Mouse (Mus musculus): ENCODE results near the gene Ciapin1. TPM values are rescaled to one million over a fixed set of nuclear protein-coding genes. Genes with fewer than 3 reads are reported as not detected.
A peak's percentile ranks its signal among the peaks of the same experiment; 100 is the strongest.

Gene Ciapin1
- total RNA-seq, 2 experiments from 2014 or later, result 71.4 to 76.8 TPM

DNA sequence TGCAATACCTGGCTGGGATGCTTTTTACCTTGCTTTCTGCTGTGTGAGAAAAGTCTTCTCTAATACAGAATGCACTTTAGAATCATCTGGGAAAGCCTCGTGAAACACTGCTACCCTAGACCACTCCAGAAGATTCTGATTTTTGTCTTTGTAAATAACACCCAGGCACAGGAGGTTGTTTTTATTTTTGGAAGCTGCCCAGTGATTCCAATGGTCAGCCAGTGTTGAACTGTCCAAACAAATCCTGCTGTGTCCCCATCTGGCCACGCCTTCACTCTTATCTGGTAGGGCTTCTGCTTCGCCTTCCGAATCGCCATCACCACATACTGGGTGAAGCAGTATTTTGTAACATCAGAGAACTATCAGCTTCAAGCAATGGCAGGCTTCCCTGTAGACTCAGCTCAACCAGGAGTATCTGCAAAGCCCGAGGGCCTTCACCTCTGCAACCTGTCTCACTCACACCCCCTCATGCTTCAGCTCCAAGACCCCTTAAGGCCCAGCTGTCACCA lies 18.4 kb downstream of the Ciapin1 start:
- no peak for TF ChIP-seq CTCF (IDR thresholded peaks at IDR 0.05)
- no peak for DNase-seq (ENCODE audit: extremely low spot score in 1 of 2, low spot score in 2 of 2)
- Histone ChIP-seq H3K4me3 (no peak overlapping the region), H3K27ac (no peak overlapping the region)
- intact Hi-C loops (cut with DNase I), result loop anchor here (10.0 kb wide), 1 partner anchor 295 kb away; no protein-coding TSS in a partner anchor

- intact Hi-C loops (cut with DNase I), result loop anchor here (10.0 kb wide), 1 partner anchor 293 kb away; no protein-coding TSS in a partner anchor
- Histone ChIP-seq H3K4me3 (no peak overlapping the region), H3K27ac (no peak overlapping the region)
- TF ChIP-seq CTCF (IDR thresholded peaks at IDR 0.05), result no peak
- DNase-seq (ENCODE audit: extremely low spot score in 1 of 2, low spot score in 2 of 2), result no peak
These were observed 20.2 kb downstream of the Ciapin1 start for GRCm38 (mm10) chr8:94817933-94818332.

DNA sequence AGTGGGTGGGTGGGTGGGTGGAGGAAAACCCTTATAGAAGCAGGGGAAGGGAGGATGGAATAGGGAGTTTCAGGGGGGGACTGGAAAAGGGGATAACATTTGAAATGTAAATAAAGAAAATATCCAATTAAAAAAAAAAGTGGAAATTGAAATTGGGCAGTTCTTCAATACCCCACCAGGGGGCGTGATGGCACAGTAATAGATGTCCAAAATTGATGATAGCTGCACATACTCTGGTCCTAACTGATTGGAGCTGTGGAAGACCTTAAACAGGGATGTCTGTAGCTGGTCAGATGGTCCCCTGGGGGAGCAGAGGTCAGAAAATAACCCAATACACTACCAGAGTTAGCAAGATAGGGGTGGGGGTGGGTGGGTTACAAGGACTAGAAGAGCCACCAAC lies 23.6 kb downstream of the Ciapin1 start:
- peak; percentile 80 for TF ChIP-seq CTCF (IDR thresholded peaks at IDR 0.05)
- H3K4me3 ChIP-seq, result no peak overlapping the region
- no peak overlapping the region for H3K27ac ChIP-seq
- intact Hi-C loops (cut with DNase I), result loop anchor here (2.0 to 10.0 kb wide), 3 partner anchors 94 to 290 kb away; partner anchors contain the start of genes Fam192a and Rspry1
- DNase-seq (ENCODE audit: extremely low spot score in 1 of 2, low spot score in 2 of 2), result no peak

- intact Hi-C loops (cut with DNase I), result loop anchor here (1.0 to 10.0 kb wide), 4 partner anchors 40 to 288 kb away; partner anchors contain the start of genes Cx3cl1, Fam192a and Rspry1
These were observed 25.5 kb downstream of the Ciapin1 start for GRCm38 (mm10) chr8:94812645-94813098.

GRCm38 (mm10) chr8:94811654-94812053 lies 26.5 kb downstream of the Ciapin1 start:
- peak overlapping the region; percentile 47 for H3K27ac ChIP-seq
- intact Hi-C loops (cut with DNase I), result loop anchor here (2.0 to 10.0 kb wide), 3 partner anchors 39 to 287 kb away; partner anchors contain the start of genes Cx3cl1, Fam192a and Rspry1

More at GRCm38 (mm10) chr8:94812645-94813098, 25.5 kb downstream of the Ciapin1 start:
- peak; percentile 79 for TF ChIP-seq CTCF (IDR thresholded peaks at IDR 0.05)
- Histone ChIP-seq H3K27ac (peak overlapping the region; percentile 77), H3K4me3 (peak overlapping the region; percentile 15; the same call in 1 of the 2 replicates)
- peak; percentile 86 to 89 for DNase-seq (ENCODE audit: extremely low spot score in 1 of 2, low spot score in 2 of 2)

DNA sequence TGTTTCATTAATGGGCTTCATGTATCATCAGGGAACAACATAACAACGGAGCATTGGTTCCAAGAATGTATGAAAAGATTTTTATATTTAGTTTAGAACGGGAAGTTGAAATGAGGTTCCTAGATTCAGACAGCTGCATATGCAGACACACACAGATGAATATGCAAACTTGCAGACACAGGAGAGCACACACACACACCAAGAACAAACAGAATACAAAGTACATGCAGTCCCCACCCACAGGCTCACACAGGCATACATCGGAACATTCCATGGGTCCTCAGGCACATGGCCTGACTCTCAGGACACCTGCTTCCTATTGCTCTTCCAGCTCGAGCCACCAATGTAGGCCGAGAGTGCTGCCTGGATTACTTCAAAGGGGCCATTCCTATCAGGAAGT lies 27.3 kb downstream of the Ciapin1 start:
- no peak for DNase-seq (ENCODE audit: extremely low spot score in 1 of 2, low spot score in 2 of 2)
- no peak overlapping the region for H3K4me3 ChIP-seq
- H3K27ac ChIP-seq, result peak overlapping the region; percentile 44; the same call in 1 of the 2 replicates
- no peak for TF ChIP-seq CTCF (IDR thresholded peaks at IDR 0.05)
- intact Hi-C loops (cut with DNase I), result loop anchor here (5.0 to 10.0 kb wide), 2 partner anchors 209 to 286 kb away; partner anchors contain the start of genes Fam192a and Rspry1

More at GRCm38 (mm10) chr8:94811654-94812053, 26.5 kb downstream of the Ciapin1 start:
- DNase-seq (ENCODE audit: extremely low spot score in 1 of 2, low spot score in 2 of 2), result no peak
- TF ChIP-seq CTCF (IDR thresholded peaks at IDR 0.05), result no peak
- H3K4me3 ChIP-seq, result no peak overlapping the region

DNA sequence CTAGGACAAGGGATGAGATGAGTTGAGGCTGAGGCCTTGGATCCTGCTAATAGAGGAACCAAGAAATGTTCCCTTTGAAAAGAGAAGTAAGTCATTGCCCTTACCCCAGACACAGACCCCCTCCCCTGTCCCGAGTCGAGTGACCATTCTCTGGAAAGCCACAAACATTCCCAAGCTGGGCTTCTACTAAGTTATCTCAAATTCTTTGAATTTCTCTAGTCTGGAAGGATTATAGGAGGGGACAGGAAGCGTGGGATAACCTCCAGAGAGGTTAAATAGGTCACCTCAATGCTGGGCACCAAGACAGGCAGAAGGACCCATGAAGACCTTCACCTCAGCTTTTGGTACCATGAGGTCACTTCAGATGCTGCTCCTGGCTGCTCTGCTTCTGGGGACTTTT lies 28.0 kb downstream of the Ciapin1 start, which contains the start of gene Ccl17:
Gene Ccl17, plus strand, starts transcription at position 301 of the 400 bp plus-strand sequence.
- Histone ChIP-seq H3K4me3 (no peak within 1 kb of the TSS), H3K27ac (peak within 1 kb of the TSS; percentile 58)
- intact Hi-C loops (cut with DNase I), result loop anchor here (5.0 to 10.0 kb wide), 2 partner anchors 208 to 285 kb away; partner anchors contain the start of genes Fam192a and Rspry1
- DNase-seq (ENCODE audit: extremely low spot score in 1 of 2, low spot score in 2 of 2), result no peak
- no peak for TF ChIP-seq CTCF (IDR thresholded peaks at IDR 0.05)

DNA sequence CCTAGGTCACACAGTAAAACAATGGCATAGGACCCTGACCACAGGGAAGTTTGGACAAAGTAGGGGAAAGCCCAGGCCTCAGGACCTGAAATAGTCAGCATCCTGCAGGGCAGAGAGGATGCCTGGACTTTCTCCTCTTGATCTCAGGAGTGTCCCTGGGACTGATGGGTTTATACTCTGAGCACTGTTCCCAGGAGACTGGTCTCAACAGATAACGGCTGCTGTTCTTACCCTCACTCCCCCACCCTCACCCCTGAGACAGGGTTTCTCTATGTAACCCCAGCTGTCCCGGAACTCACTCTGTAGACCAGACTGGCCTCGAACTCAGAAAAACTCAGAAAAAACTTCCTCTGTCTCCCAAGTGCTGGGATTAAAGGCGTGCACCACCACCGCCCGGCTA lies 29.8 kb downstream of the Ciapin1 start:
- intact Hi-C loops (cut with DNase I), result no loop called here
- no peak for DNase-seq (ENCODE audit: extremely low spot score in 1 of 2, low spot score in 2 of 2)

GRCm38 (mm10) chr8:94807506-94807905 lies 30.7 kb downstream of the Ciapin1 start:
- no peak overlapping the region for H3K4me3 ChIP-seq
- DNase-seq (ENCODE audit: extremely low spot score in 1 of 2, low spot score in 2 of 2), result no peak
- no peak for TF ChIP-seq CTCF (IDR thresholded peaks at IDR 0.05)
- no peak overlapping the region for H3K27ac ChIP-seq
- intact Hi-C loops (cut with DNase I), result no loop called here

More for the DNA sequence above, 29.8 kb downstream of the Ciapin1 start:
- no peak overlapping the region for H3K27ac ChIP-seq
- H3K4me3 ChIP-seq, result no peak overlapping the region
- TF ChIP-seq CTCF (IDR thresholded peaks at IDR 0.05), result no peak

GRCm38 (mm10) chr8:94805811-94806210 lies 32.3 kb downstream of the Ciapin1 start:
- Histone ChIP-seq H3K4me3 (no peak overlapping the region), H3K27ac (no peak overlapping the region)
- TF ChIP-seq CTCF (IDR thresholded peaks at IDR 0.05), result no peak
- intact Hi-C loops (cut with DNase I), result no loop called here
- DNase-seq (ENCODE audit: extremely low spot score in 1 of 2, low spot score in 2 of 2), result no peak

DNA sequence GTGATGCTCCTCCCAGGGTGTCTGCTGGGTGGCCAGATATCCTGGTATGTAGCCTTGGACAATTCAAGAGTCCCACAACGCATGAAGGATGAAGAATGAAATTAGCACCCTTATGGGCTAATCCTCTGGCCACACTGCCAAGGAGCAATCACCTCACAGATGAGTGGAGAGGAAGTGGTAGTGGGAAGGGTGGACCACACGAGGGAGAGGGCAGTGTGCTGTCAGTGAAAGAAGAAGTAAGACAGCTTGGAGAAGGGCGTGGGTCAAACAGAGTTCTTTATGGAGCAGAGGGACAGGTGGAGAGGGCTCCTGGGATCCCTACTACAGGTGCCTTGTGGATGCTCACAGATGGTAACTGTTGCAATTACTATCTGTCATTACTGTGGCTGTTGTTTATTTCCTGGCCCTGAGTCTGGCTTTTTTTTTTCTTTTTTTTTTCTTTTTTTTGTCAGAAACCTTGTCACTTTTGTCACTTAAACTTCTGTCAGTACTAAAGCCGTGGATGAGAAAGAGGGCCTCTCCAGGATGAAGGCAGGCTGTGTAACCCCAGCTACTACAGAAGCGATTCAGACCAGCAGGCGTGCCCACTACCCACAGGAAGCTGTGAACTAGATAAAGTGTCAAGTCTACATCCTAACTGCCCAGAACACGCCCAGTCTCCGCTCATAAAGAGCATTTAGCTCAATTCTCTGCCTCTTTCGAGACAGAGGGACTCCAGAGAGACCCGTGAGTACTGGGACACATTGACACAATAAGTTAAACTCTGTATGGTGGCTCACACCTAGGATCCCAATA lies 33.4 kb downstream of the Ciapin1 start:
- Histone ChIP-seq H3K27ac (no peak overlapping the region), H3K4me3 (no peak overlapping the region)
- no peak for TF ChIP-seq CTCF (IDR thresholded peaks at IDR 0.05)
- DNase-seq (ENCODE audit: extremely low spot score in 1 of 2, low spot score in 2 of 2), result no peak
- intact Hi-C loops (cut with DNase I), result no loop called here

GRCm38 (mm10) chr8:94803551-94803950 lies 34.6 kb downstream of the Ciapin1 start:
- Histone ChIP-seq H3K4me3 (no peak overlapping the region), H3K27ac (peak overlapping the region; percentile 68; the same call in 1 of the 2 replicates)
- no peak for TF ChIP-seq CTCF (IDR thresholded peaks at IDR 0.05)
- peak; percentile 37 to 64 for DNase-seq (ENCODE audit: extremely low spot score in 1 of 2, low spot score in 2 of 2)
- intact Hi-C loops (cut with DNase I), result no loop called here
